Mouse (Mus musculus) midbrain, embryonic 14.5 days (tissue): ENCODE measurements around the gene Nrp2. TPM values are rescaled to one million over a fixed set of nuclear protein-coding genes. Genes with fewer than 3 reads are reported as not detected.

Source experiments
- ATAC-seq: fragments of 200-750 bp; cut with Nextera tagmentation; 2 replicates; pipeline ENCODE4 v1.8.0; 2017; ENCODE audit warnings: moderate number of reproducible peaks, moderate library complexity; ENCODE audit not compliant: low FRiP score, low TSS enrichment
- DNase-seq: peaks from one replicate; pipeline ENCODE4 v3.0.0-alpha.2; 2015
- H3K27ac ChIP-seq: fragments of 300-500 bp; sonication (generic); replicated peaks from 2 replicates; pipeline ENCODE4 v1.5.1; 2014; ENCODE audit warnings: mild to moderate bottlenecking, low read depth, low read length, moderate library complexity
- H3K27me3 ChIP-seq: fragments of 300-500 bp; sonication (generic); 2 replicates; pipeline ENCODE4 v1.6.1; 2014; ENCODE audit warnings: low read length, control low read depth, mixed read lengths; ENCODE audit not compliant: control insufficient read depth, insufficient read depth
- H3K36me3 ChIP-seq: fragments of 300-500 bp; sonication (generic); 2 replicates; pipeline ENCODE4 v1.6.1; 2014; ENCODE audit warnings: low read length, control low read depth; ENCODE audit not compliant: control insufficient read depth, insufficient read depth
- H3K4me1 ChIP-seq: fragments of 300-500 bp; sonication (generic); 2 replicates; pipeline ENCODE4 v1.6.1; 2014; ENCODE audit warnings: mild to moderate bottlenecking, antibody characterized with exemption, low read length, control low read depth; ENCODE audit not compliant: control insufficient read depth, insufficient read depth
- H3K4me2 ChIP-seq: fragments of 300-500 bp; sonication (generic); 2 replicates; pipeline ENCODE4 v1.6.1; 2014; ENCODE audit warnings: mild to moderate bottlenecking, low read length, moderate library complexity
- H3K4me3 ChIP-seq: fragments of 300-500 bp; sonication (generic); replicated peaks from 2 replicates; pipeline ENCODE4 v1.5.1; 2014; ENCODE audit warnings: low read depth, low read length
- H3K9ac ChIP-seq: fragments of 300-500 bp; sonication (generic); replicated peaks from 2 replicates; pipeline ENCODE4 v1.6.1; 2014; ENCODE audit warnings: mild to moderate bottlenecking, low read length, moderate library complexity
- H3K9me3 ChIP-seq: fragments of 300-500 bp; sonication (generic); 2 replicates; pipeline ENCODE4 v1.6.1; 2016; ENCODE audit warnings: low read length, control low read depth, mixed read lengths; ENCODE audit not compliant: control insufficient read depth
- WGBS: fragments of 180-500 bp; shearing (Covaris S2); extraction: QIAGEN DNeasy Blood & Tissue Kit; methylation state at CpG from one replicate; pipeline ENCODE4 v1.1.7; 2014; 5-methylcytosine and 5-hydroxymethylcytosine counted together
- polyA plus RNA-seq: library from polyadenylated mRNA; unstranded; fragments of >200 nt; fragmentation: Nextera tagmentation; extraction: Ambion mirVana; gene quantifications from 2 replicates; pipeline ENCODE4 v1.2.1, GENCODE M21; 2014

Gene Nrp2
- polyA plus RNA-seq, 1 experiment from 2014 or later, result 19.5 TPM

- Histone ChIP-seq H3K36me3 (0 out of 2 replicates have a peak, but pooled peaks cover 3% of the 10 kb centered on the region), H3K4me3 (no peak overlapping the region), H3K27me3 (0 out of 2 replicates have a peak, but pooled peaks cover 9% of the 10 kb centered on the region), H3K27ac (peak overlapping the region; percentile 74), H3K4me1 (peaks cover 15% of the 10 kb centered on the region), H3K9me3 (no peaks in the 10 kb centered on the region), H3K9ac (no peak overlapping the region), H3K4me2 (no peak overlapping the region)
- ATAC-seq (peak; percentile 47; the same call in 1 of the 2 replicates), DNase-seq (peak; percentile 61)
- WGBS, result 70% methylated on average over 5 of the region's 5 CpGs
Measured at GRCm38 (mm10) chr1:62784084-62784392, 81.0 kb downstream of the Nrp2 start.

GRCm38 (mm10) chr1:62786255-62786654 is 83.2 kb downstream of the Nrp2 start:
- H3K9me3 ChIP-seq, result no peaks in the 10 kb centered on the region
- peaks cover 6% of the 10 kb centered on the region; the same call in 1 of the 2 replicates for H3K36me3 ChIP-seq
- peaks cover 8% of the 10 kb centered on the region; the same call in 1 of the 2 replicates for H3K27me3 ChIP-seq
- ATAC-seq (no peak), DNase-seq (peak; percentile 90)
- 16% methylated on average over 5 of the region's 5 CpGs for WGBS
- H3K4me3 ChIP-seq, result no peak overlapping the region
- no peak overlapping the region for H3K4me2 ChIP-seq
- H3K27ac ChIP-seq, result no peak overlapping the region
- H3K4me1 ChIP-seq, result peaks cover 10% of the 10 kb centered on the region; the same call in 1 of the 2 replicates
- H3K9ac ChIP-seq, result no peak overlapping the region

DNA sequence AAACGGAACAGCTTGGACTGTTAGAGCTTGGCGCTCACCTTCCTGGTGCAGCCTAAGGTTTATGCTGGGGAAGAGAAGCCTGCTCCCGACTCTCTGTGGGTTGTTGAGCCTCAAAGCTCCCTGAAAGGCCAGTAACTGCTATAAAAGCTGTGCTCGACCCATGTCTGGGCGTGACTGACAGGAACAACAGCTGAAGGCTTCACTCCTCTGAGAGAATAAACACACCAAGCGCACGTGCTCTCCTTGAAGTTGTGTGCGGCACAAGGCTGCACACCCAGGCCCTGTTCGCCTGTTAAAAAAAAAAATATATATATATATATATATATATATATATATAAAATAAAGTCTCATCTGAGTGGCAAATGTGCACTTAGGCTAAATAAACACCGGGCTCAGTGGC is 84.5 kb downstream of the Nrp2 start:
- H3K4me2 ChIP-seq, result no peak overlapping the region
- no peak overlapping the region for H3K4me3 ChIP-seq
- ATAC-seq (no peak), DNase-seq (no peak)
- no peaks in the 10 kb centered on the region for H3K9me3 ChIP-seq
- no peak overlapping the region for H3K27ac ChIP-seq
- 75% methylated on average over 10 of the region's 10 CpGs for WGBS
- H3K36me3 ChIP-seq, result peaks cover 6% of the 10 kb centered on the region; the same call in 1 of the 2 replicates
- H3K4me1 ChIP-seq, result peaks cover 10% of the 10 kb centered on the region; the same call in 1 of the 2 replicates
- no peak overlapping the region for H3K9ac ChIP-seq
- H3K27me3 ChIP-seq, result peaks cover 7% of the 10 kb centered on the region; the same call in 1 of the 2 replicates

- WGBS, result 13% methylated on average over 19 of the region's 19 CpGs
- Histone ChIP-seq H3K36me3 (peaks cover 3% of the 10 kb centered on the region; the same call in 1 of the 2 replicates), H3K9ac (no peak overlapping the region), H3K27me3 (peaks cover 4% of the 10 kb centered on the region; the same call in 1 of the 2 replicates), H3K4me2 (peak overlapping the region; percentile 45), H3K4me3 (0 out of 2 replicates have a peak overlapping the region, but pooled peaks have one; percentile 4), H3K4me1 (peaks cover 17% of the 10 kb centered on the region; the same call in 1 of the 2 replicates), H3K9me3 (no peaks in the 10 kb centered on the region), H3K27ac (peak overlapping the region; percentile 66)
- DNase-seq, result peak; percentile 93
- peak; percentile 80; the same call in 1 of the 2 replicates for ATAC-seq
Measured at GRCm38 (mm10) chr1:62794223-62794895, 91.3 kb downstream of the Nrp2 start.

DNA sequence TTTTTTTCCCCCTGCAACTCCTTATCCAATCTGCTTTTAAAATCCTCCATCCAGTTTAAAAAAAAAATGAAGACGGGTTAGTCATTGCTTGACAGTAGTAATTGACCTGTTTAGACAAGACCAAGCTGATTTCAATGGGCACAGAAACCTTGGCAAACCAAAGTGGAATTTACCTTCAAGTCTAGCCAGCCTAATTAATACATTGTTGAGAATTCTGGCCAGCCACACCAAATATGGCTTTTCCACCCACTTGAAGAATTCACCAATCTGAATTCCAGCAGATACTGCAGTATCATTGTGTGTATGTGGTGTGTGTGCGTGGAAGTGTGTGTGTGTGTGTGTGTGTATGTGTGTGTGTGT is 91.8 kb downstream of the Nrp2 start:
- Histone ChIP-seq H3K27me3 (peaks cover 4% of the 10 kb centered on the region; the same call in 1 of the 2 replicates), H3K4me3 (0 out of 2 replicates have a peak overlapping the region, but pooled peaks have one; percentile 4), H3K36me3 (no peaks in the 10 kb centered on the region), H3K9ac (no peak overlapping the region), H3K27ac (peak overlapping the region; percentile 66), H3K4me1 (peaks cover 17% of the 10 kb centered on the region; the same call in 1 of the 2 replicates), H3K4me2 (peak overlapping the region; percentile 45), H3K9me3 (no peaks in the 10 kb centered on the region)
- ATAC-seq (peak; percentile 31; the same call in 1 of the 2 replicates), DNase-seq (no peak)
- WGBS, result 33% methylated on average over 2 of the region's 2 CpGs

DNA sequence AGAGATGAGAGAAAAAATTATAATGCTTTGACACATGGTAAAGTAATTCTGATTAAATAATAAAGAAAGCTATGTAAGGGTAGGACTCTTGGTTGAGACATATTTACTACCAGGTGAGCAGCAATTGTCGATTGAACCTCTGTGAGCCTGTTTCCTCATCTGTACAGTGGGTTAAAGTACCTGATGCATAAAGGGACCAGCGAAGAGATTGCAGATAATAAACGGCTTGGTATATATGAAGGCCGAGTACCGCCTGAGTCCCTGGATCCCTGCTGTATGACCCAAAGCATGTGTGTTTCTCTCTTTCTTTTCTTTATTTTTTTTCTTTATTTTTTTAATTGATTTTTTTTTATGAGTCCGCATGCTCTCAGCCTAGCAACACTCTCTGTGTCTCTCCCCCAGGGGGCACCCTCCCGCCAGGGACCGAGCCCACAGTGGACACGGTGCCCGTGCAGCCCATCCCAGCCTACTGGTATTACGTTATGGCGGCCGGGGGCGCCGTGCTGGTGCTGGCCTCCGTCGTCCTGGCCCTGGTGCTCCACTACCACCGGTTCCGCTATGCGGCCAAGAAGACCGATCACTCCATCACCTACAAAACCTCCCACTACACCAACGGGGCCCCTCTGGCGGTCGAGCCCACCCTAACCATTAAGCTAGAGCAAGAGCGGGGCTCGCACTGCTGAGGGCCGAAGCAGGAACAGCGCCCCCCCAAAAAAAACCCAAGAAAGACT is 92.4 kb downstream of the Nrp2 start:
- Histone ChIP-seq H3K4me3 (peak overlapping the region; percentile 15; the same call in 1 of the 2 replicates), H3K27ac (no peak overlapping the region; the same call in 1 of the 2 replicates), H3K36me3 (no peaks in the 10 kb centered on the region), H3K4me1 (peaks cover 17% of the 10 kb centered on the region; the same call in 1 of the 2 replicates), H3K9me3 (no peaks in the 10 kb centered on the region), H3K4me2 (peak overlapping the region; percentile 43), H3K9ac (no peak overlapping the region), H3K27me3 (no peaks in the 10 kb centered on the region)
- peak; percentile 72; the same call in 1 of the 2 replicates for ATAC-seq
- 17% methylated on average over 28 of the region's 28 CpGs for WGBS
- DNase-seq, result peak; percentile 70

DNA sequence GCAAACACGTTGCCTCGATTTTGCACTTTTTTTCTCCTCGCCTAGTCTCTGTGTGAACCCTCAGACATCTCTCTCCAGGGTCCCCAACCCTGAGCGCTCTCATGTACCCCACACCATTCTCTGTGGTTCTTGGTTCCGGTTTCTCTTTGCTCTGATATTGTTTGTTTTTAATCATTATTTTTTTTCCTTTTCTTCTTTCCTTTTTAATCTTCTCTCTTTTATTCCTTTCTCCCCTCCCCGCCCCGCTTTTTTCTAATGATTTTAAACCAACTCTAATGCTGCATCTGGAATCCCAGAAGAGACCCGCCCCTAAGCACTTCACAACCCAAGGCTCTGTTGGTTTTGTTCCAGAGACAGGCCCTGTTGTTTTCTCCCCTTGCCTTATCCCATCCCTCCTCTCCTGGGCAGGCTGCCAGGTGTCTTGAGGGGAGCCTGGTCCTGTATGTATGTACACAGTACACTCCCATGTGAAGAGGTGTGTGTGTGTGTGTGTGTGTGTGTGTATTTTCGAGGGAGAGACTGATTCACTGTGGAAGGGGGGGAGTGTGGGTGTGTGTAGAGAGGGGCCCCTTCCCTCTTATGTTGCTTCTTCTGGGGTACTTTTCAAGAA is 93.1 kb downstream of the Nrp2 start:
- WGBS, result 35% methylated on average over 9 of the region's 9 CpGs
- Histone ChIP-seq H3K36me3 (no peaks in the 10 kb centered on the region), H3K27ac (no peak overlapping the region), H3K4me1 (peaks cover 17% of the 10 kb centered on the region; the same call in 1 of the 2 replicates), H3K27me3 (no peaks in the 10 kb centered on the region), H3K9ac (no peak overlapping the region), H3K4me2 (peak overlapping the region; percentile 43), H3K9me3 (no peaks in the 10 kb centered on the region), H3K4me3 (0 out of 2 replicates have a peak overlapping the region, but pooled peaks have one; percentile 15)
- ATAC-seq (peak; percentile 68), DNase-seq (peak; percentile 71)

- Histone ChIP-seq H3K4me2 (no peak overlapping the region), H3K9ac (no peak overlapping the region), H3K4me1 (peaks cover 10% of the 10 kb centered on the region; the same call in 1 of the 2 replicates), H3K4me3 (no peak overlapping the region), H3K9me3 (no peaks in the 10 kb centered on the region), H3K27ac (no peak overlapping the region), H3K36me3 (no peaks in the 10 kb centered on the region), H3K27me3 (no peaks in the 10 kb centered on the region)
- ATAC-seq (no peak), DNase-seq (no peak)
- 52% methylated on average over 4 of the region's 4 CpGs for WGBS
Measured at GRCm38 (mm10) chr1:62799427-62799826, 96.3 kb downstream of the Nrp2 start.
